Mouse (Mus musculus) layer of hippocampus, postnatal 10 days (tissue): Measurements from ENCODE around the gene Bsn. TPM values are rescaled to one million over a fixed set of nuclear protein-coding genes. Genes with fewer than 3 reads are reported as not detected.

ENCODE experiments used
- DNase-seq, 2 experiments: peaks; one replicate each; pipeline ENCODE4 v3.0.0; 2021; ENCODE audit warnings: low spot score in 2 of 2
- total RNA-seq, 2 experiments: library from RNA; stranded (reverse); gene quantifications; 2 replicates each; pipeline ENCODE4 v1.2.3; 2021

Bsn gene
- total RNA-seq, 2 experiments from 2014 or later = 129 to 137 TPM

GRCm38 (mm10) chr9:108095949-108096712 lies 94.1 kb downstream of the Bsn start:
- DNase-seq = no peak

DNA sequence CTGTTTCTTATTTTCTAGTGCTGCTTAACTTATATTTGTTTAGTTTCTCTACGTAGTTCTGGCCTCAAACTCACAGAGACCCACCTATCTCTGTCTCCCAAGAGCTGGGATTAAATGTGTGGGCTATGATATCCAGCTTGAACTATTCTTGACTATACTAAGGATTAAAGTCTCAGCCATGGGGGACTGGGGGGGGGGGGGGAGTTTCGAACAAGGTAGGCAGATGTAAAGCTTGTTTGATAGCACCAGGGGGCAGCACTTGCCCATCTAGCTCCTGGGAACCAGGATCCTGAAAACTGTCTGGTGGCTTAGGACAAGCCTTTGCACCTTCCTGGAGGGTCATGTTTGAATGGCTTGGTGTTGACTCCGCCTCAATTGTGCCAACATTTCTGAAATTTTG lies 94.7 kb downstream of the Bsn start:
- peak; percentile 67 to 75 for DNase-seq

GRCm38 (mm10) chr9:108094998-108095411 lies 95.2 kb downstream of the Bsn start:
- DNase-seq = peak in 1 of 2 experiments; percentile 54

- peak; percentile 88 to 90 for DNase-seq
These were observed 95.8 kb downstream of the Bsn start, which contains the start of gene Apeh for GRCm38 (mm10) chr9:108094184-108094941. TSS of gene Apeh (minus strand) at chr9:108094606.

DNA sequence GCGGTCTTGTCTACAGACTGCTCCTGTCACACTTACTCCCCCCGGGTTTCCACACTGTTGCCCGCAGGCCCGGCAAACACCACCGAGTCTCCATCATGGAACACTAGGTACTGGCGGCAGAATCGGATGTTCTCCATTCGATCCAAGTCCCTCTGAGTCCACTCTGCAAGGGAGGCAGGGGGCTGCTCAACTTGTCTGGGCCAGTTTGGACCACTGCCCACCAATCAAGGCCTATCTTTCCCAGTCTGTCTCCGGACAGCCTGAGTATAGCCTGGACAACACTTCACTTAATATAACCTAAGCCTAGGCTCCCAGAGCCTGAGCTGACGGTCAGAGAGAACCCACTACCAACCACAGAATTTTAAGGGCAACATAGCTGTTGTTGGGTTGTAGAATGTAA lies 96.6 kb downstream of the Bsn start:
- DNase-seq = no peak

- DNase-seq = no peak
These were observed 99.5 kb downstream of the Bsn start for GRCm38 (mm10) chr9:108090611-108091120.

GRCm38 (mm10) chr9:108085261-108085660 lies 104.9 kb downstream of the Bsn start:
- no peak for DNase-seq

GRCm38 (mm10) chr9:108083561-108083960 lies 106.6 kb downstream of the Bsn start:
- no peak for DNase-seq

- DNase-seq = no peak
These were observed 107.2 kb downstream of the Bsn start, which contains the start of gene Rnf123 for GRCm38 (mm10) chr9:108082988-108083431. TSS of gene Rnf123 (minus strand) at chr9:108083346.

DNA sequence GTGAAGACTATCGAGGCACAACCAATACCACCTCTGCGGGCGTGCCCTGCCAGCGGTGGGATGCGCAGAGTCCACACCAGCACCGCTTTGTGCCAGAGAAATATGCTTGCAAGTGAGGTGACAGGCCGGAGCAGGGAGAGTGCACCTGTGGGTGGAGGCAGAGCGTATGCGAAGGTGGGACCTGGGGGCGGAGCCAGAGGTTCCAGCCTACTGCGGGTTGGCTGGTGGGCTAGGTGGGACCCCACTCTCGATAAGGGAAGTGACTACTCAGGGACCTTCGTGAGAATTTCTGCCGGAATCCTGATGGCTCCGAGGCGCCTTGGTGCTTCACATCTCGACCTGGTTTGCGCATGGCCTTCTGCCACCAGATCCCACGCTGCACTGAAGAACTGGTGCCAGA lies 107.6 kb downstream of the Bsn start:
- DNase-seq = no peak

- DNase-seq = no peak
These were observed 110.0 kb downstream of the Bsn start, which contains the start of gene Mst1 for GRCm38 (mm10) chr9:108080168-108080567. TSS of gene Mst1 (plus strand) at chr9:108080436.

DNA sequence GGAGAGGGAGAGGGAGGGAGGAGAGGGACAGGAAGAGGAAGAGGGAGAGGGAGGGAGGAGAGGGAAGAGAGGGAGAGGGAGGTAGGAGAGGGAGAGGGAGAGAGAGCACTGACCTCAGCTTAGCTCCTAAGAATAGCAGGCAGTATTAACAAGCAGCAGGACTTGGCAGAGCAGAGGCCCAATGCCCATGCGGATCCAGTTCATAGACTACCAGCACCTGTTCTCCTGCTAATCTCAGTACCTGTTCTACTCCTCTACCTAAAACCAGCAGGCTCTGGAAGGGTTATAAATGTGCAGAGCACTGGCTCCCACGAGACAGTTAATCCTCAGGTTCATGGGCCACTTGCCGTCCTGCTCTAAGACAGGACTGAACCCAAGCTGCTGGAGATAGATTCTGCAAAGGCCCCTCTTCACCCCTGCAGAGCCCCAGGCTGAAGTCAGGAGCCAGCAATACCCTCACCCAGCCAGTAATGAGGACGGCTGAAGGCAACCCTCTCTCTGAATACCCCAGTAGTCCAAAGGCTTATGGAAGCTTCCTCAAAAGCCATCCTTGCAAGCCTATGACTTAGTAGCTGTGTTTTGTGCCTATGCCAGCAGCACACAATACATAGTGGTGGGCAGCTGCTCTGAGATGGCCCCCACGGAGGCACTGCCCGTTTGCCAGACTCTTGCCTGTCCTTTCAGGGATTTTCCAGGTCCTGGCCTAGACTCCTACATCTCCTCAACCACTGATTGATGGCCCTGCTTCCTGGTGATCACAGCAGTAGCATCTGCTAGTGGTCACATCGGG lies 116.8 kb downstream of the Bsn start:
- DNase-seq = no peak

DNA sequence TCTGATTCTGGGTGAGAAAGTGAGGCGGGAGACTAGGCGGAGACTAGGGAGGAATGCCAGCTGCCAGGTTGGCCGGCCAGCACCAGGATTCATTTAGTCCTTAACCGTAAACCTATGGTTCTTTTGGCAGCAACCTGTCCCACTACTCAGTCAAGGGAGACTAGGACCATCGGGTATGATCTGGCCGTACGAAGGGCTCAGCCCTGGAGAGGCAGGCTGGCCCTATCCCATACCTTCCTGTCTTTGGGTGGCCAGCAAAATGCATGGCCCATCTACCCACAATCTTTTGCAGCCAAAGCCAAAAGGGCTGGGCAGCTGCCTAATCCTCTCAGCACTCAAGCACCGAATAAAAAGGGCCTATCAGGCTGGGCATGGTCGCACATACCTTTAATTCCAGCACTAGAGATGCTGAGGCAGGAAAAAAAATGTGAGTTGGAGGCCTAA lies 117.7 kb downstream of the Bsn start:
- no peak for DNase-seq

GRCm38 (mm10) chr9:108071801-108072200 lies 118.4 kb downstream of the Bsn start:
- no peak for DNase-seq

- no peak for DNase-seq
These were observed 120.7 kb downstream of the Bsn start for GRCm38 (mm10) chr9:108069529-108069928.

GRCm38 (mm10) chr9:108069007-108069406 lies 121.2 kb downstream of the Bsn start:
- no peak for DNase-seq

GRCm38 (mm10) chr9:108067900-108068299 lies 122.3 kb downstream of the Bsn start:
- DNase-seq = peak; percentile 90 to 91

GRCm38 (mm10) chr9:108067199-108067598 lies 123.0 kb downstream of the Bsn start:
- no peak for DNase-seq

DNA sequence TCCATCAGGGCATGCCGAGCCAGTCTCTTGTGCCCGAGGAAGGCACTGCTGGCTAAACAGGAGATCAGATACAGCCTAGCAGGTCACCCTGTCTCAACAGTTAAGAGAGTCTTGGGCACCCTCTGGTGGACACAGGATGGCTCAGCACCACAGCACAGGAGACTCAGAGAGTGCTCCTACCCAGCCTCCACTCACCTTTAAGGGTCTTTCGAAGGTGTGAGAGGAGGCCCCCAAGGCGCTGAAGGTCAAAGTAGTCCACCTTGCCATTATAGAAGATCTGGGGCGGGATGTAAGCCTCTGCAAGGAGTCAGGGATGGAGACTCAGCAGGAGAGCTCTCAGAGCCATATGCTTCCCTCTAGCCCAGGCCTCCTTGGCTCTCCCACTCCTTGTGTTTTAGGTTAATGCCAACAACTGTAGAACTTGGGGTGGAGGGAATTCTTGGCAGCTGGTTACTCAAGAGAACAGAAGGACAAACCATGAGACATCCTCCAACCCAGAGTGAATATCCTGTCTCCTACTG lies 124.6 kb downstream of the Bsn start:
- DNase-seq = peak; percentile 70 to 78

DNA sequence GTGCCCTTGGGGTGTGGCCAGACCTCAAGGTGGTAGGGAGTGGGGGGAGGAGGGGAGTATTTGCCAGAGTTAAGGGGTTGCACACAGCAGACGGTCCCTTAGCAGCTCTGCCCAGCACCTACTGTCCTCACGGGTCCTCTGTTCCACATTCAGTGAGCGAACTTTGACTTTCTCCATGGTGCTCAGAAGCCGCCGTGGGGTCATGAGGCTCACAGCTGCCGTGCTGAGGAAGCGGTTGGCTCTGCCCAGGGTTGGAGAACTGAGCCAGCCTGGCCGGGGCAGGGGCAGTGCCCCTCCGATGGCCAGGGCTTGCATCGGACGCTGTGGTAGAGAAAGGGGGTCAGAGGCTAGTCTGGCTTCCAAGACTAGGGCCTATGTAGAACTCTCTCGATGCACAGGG lies 126.8 kb downstream of the Bsn start:
- no peak for DNase-seq

GRCm38 (mm10) chr9:108062142-108062541 lies 128.0 kb downstream of the Bsn start:
- no peak for DNase-seq
